Mouse (Mus musculus): ENCODE results near the gene Fbxl17.

DNA sequence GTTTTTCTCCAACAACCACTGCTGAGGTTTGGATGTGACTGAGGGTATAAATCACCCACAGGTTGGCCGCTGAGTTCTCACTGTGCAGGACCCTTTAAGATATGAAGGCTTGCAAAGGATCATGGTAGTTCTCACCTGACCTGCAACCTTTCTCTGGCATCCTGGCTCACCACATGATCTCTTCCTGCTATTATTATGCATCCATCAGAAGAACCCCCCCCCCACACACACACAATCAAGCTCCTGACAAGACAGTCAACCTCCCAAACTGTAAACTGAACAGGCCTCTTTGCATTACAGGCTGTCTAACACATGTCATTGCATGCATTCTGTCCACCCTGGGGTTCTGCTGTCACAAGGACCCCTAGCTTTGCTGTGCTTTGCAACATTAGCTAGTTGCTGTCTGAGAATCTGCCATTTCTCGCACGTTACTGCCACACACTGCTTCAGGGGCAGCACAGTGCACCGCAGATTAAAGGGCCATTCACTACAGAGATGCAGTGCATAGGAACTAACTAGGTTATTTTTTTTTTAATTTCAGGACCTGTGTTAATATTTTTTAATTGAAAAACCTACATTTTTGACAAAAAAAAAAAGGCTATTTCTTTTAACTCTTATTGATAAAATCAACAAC is 148.8 kb downstream of the Fbxl17 start:
- TF ChIP-seq CTCF (IDR thresholded peaks at IDR 0.05; ENCODE audit: borderline replicate concordance, insufficient read depth, low read length) (no peak), POLR2A (IDR thresholded peaks at IDR 0.05; ENCODE audit: low read depth, low read length) (no peak)

All from embryonic fibroblast, embryonic 13.5 days (primary cell).